ENCODE assay signal across 9 mouse cellular contexts in genomic region chr2:27205666-27206065, GRCm38 (mm10). TPM values are rescaled to one million over a fixed set of nuclear protein-coding genes. Genes with fewer than 3 reads are reported as not detected.
A peak's percentile ranks its signal among the peaks of the same experiment; 100 is the strongest.
DNase-seq lines count a peak whose midpoint lies in the region; ATAC-seq lines count a peak whose summit lies in the region.
"Had no signal": no experiment of that assay in that cellular context is flagged by ENCODE, and none has a peak within 500 bp of the region (broad histone marks: within the 10 kb centered on the region; RNA-seq: fewer than 3 reads in every experiment).

No protein-coding gene starts in this region.

- ATAC-seq in frontal cortex, adult (ENCODE audit: low TSS enrichment) = peak; percentile 82
- ATAC-seq in erythroblast, adult 5-6 weeks (replicated peaks; ENCODE audit: low FRiP score, poor library complexity, severe bottlenecking) = no peak
- no peak for ATAC-seq in inflammation-experienced regulatory T-cells, adult 6 months

- intact Hi-C loops in heart, postnatal 25 days (cut with DNase I) = no loop called here

- DNase-seq in frontal cortex, postnatal 25 days (ENCODE audit: low spot score in 2 of 2) = no peak
- DNase-seq in right cerebral cortex, postnatal 10 days (ENCODE audit: low spot score in 2 of 2) = peak; percentile 66 to 82
- no peak for DNase-seq in right cerebral cortex, adult 2 months (ENCODE audit: low spot score in 2 of 2)
- DNase-seq in heart, postnatal 25 days (ENCODE audit: low spot score) = peak; percentile 44
- DNase-seq in adrenal gland, postnatal 25 days = no peak
- DNase-seq: thymus, postnatal 4 days had no signal

RNA-seq across cellular contexts. Expression of gene Dbh, which starts 40.6 kb away (rescaled TPM):
- 1 to 10 TPM; 2.1 to 2.7 TPM for total RNA-seq in heart, postnatal 25 days (2021)
- not detected in 2 replicates for total RNA-seq in erythroblast, adult 5-6 weeks (2015; ENCODE audit: low replicate concordance)
- not detected in 2 replicates for total RNA-seq in erythroblast, adult 5-6 weeks (2017; ENCODE audit: low replicate concordance)
- total RNA-seq in adrenal gland, postnatal 25 days (2021) = 324 and 373 TPM in 2 replicates
- polyA plus RNA-seq in inflammation-experienced regulatory T-cells, adult 6 months (2017; shearing (Covaris generic)) = under 1 TPM in 1 of 3 experiments, not detected in 2; 0.22 TPM

RNA-seq across cellular contexts. Expression of gene Sardh, which starts 42.5 kb away (rescaled TPM):
- total RNA-seq in heart, postnatal 25 days (2021) = 10 to 100 TPM in 1 of 2 experiments, 1 to 10 TPM in 1; 9.7 to 10.2 TPM
- total RNA-seq in erythroblast, adult 5-6 weeks (2015; ENCODE audit: low replicate concordance) = not detected in 2 replicates
- total RNA-seq in erythroblast, adult 5-6 weeks (2017; ENCODE audit: low replicate concordance) = 0.60 TPM in 1 of 2 replicates, not detected in the other
- 8.3 and 17.7 TPM in 2 replicates for total RNA-seq in adrenal gland, postnatal 25 days (2021)
- 1 to 10 TPM in 2 of 3 experiments, not detected in 1; 6.3 to 7.3 TPM for polyA plus RNA-seq in inflammation-experienced regulatory T-cells, adult 6 months (2017; shearing (Covaris generic))

Comparison
In these comparisons a context has a peak if more than half of its experiments do, and no peak if none do; other contexts are left out.
1. DNase-seq: peak in right cerebral cortex, postnatal 10 days (2 of 2) and heart, postnatal 25 days (single experiment); none in frontal cortex, postnatal 25 days (0 of 2), right cerebral cortex, adult 2 months (0 of 2) and adrenal gland, postnatal 25 days (single experiment).
2. RNA of gene Dbh, which starts 40.6 kb away (total RNA-seq): 324 to 373 TPM in adrenal gland, postnatal 25 days; 2.1 to 2.7 TPM in heart, postnatal 25 days and not detected in erythroblast, adult 5-6 weeks; every median in the first group is over 10 times any median in the second.